Mouse (Mus musculus) spleen, adult 18-20 months (tissue): ENCODE measurements around the gene Gatb.

ENCODE experiments used
- DNase-seq, 2 experiments: peaks; one replicate each; pipeline ENCODE4 v3.0.0; 2022; ENCODE audit warnings: mixed read lengths in 2 of 2

Gatb gene

DNA sequence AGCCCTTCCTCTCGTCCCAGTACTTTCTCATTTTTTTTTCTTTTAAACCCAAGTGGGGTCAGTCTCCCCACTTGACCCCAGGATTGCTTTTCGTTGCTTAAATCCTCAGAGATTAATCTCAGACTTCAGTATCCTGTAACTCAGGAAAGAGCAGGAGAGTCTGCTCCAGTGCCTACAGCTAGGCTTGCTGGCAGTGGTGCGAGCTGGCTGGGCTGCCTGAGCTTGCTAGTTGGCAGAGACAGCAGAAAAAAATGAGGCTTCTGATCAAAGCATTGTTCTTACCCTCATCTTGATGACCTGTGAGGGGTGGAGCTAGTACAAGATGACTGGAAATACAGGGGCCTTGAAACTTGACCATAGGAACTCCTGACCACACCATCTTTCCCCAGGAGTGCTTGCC, 20.5 kb downstream of the Gatb start:
- DNase-seq: no peak

DNA sequence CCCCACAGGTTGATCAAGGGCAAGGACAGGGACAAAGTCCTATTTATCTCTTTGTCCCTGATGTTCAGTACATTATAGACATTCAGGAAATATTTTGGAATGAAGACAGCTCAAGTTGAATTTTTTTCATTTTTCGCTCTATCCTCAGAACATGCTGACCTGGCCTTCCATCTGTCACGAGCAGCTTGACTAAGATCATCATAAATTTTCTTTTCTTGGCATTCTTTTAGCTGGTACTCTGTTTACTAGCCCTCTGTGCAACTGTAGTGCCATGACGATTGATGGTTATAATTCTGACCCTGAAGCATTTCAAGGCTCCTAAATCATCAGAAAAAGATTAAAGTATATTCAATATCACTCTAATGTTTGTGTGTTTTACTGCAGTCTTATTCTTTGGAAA, 25.6 kb downstream of the Gatb start:
- DNase-seq: no peak

DNA sequence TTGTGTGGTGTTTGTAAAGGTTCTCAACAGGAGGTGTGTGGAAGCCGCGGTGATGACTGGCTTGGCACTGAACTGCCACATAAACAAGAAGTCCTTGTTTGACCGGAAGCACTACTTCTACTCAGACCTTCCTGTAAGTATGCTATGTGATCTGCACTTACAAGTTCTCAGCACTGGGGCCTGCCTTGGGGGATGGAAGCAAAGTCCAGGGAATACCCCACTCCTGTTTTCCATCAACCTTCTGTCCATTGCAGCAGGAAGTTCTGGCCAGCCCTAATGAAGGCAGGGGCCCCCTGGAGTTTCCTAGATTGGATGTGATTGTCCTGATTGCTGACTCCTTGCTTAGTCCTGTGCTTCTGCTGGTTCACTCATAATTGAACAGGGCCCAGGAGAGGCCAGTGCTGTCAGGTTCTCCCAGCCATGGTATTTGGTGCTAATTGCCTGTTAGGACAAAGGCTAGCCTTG, 28.0 kb downstream of the Gatb start:
- DNase-seq: no peak

DNA sequence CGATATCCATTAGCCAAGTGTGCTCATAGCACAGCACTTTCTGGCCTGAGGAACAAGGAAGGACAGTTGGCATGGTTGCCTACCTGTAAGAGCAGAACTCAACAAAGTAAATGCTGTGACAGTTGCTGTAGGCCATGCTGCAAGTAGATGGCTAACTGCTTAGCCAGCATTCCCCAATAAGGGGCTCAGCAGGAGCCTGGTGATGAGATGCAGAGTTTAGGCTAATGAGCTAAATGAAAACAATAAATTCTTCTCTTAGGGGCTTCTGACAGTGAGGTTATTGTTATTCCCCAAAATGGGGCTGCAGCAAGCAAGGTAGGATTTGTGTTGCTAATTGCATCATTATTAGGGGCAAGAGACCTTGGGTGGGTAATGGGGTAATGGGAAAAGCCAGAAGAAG, 29.9 kb downstream of the Gatb start:
- no peak for DNase-seq

DNA sequence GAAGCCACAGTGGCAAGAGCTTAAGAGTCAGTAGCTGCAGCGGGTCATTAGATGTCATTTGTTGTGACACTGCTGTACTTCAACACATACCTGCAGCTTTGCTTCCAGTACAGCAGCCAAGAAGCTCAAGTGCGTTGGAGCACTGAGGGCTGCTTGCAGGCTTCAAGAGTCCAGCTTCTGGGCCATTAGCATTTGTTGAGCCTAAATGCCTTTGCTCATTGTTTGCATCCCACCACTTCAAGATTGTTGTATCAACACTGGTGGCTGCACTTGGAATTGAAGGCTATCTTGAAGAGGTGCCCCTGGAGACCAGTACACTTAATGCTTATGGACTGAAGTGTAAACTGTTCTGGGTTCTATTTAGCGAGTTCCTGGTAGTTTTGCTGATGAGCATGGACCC, 33.0 kb downstream of the Gatb start:
- DNase-seq: no peak

DNA sequence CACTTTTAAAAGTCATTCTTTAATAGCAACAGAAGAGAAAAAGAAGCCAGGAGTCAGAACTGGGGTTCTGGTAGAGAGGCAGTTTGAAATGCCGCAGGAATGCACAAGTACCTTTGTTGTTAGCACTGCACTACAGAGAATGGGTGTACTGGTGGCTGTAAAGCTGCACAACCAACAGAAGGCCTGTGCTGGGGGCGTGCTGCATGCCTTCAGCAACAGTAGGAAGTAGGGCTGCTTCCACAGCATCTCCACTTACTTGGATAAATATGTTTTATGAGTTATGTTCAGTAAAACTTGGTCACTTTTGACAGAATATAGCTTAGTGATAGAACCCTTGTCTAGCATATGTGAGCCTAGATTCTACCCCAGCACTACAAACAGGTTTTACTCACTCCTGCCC, 33.8 kb downstream of the Gatb start:
- no peak for DNase-seq

DNA sequence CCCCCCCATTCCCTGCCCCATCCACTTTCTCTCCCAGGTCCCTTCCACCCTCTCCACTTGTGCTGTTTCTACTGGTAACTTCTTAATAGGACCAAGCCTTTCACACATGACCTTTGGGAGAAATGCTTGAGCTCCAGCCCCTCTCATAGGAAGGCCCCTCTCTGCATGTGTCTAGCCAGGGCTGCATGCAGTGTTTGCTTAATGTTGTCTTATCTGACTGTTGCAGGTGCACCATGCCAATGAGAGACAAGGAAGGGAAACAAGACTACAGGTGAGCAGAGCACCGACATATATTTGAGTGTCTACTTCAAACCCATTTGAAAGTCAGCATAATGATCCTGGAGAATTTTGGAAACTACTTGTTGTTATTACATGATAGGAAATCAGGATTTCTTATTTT, 42.5 kb downstream of the Gatb start:
- no peak for DNase-seq

DNA sequence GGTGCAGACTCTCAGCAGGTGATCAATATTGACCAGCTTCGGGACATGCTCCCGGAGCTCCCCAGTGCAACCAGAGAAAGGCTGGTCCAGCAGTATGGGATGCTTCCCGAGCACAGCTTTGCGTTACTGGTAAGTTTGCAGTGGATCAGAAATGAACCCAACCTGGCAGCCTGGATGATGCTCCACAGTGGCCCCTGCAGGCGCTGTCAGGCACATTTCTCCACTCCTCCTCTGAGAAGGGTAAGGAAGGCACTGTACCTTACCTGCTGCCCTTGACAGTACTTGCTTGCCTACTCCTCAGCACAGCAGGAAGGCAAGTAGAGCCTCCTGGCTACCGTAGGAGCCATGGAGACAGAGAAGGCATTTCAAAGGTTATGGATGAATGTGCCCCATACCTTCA, 45.0 kb downstream of the Gatb start:
- no peak for DNase-seq

DNA sequence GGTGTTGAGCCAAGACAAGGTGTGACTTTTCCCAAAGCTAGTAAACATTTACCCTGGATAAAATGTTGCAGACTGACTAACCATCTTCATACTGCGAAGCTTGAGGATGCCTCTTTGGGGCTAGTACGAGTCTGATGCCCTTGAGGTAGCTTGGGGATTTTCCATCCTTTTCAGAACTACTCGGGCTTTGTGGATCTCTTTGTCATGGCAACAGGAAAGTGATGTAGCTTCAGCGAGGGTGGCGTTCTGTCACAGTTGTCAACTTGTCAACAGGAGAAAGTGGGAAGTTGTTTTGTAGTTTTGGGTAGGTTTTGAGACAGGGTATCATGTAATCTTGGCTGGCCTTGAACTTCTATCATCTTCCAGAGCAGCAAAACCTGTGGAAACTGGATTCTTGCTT, 45.4 kb downstream of the Gatb start:
- no peak for DNase-seq

DNA sequence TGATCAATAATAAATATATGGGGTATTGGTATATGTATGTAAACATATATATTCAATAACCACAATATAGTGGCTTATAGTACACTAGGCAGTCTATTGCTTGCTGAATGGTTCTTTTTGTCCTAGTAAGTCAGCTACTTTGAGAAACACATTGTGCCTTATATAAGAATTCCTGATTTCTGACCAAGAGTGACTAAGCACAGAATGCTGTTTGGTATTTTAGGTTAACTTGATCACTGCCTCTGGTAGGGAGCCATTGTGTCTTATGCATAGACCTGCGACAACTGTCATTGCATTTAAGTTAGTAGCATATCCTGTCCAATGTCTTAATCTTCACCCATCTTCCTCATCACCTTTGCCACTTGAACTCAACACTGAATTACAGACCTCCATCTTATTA, 45.8 kb downstream of the Gatb start:
- no peak for DNase-seq

DNA sequence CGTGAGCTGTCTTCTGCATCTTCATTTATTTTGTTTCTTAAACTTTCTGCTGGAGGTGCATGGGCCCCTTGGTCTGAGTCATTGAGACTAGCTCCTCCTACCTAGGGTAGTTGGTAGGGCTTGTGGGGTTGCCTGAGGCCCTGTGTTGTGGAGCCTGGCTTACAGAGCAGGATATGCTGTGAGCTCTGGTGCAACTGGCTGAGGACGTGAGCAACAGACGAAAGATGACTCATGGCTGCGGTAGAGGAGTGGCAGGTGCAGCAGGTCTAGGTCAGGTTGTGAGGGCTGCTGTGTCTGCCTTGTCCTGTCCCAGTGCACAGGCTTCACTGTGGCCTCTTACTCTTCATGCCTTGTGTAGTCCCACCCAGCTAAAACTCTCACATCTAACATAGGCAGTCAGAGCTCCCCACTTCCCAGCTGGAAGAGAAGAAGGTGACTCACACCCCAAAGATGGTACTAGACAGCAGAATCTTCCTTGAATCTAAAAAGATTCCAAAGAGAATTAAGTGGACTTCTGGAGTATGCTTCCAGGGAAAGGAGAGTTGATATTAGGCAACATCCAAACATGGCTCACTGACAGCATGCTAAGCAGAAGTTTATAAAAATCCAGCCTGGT, 56.1 kb downstream of the Gatb start:
- DNase-seq: no peak

DNA sequence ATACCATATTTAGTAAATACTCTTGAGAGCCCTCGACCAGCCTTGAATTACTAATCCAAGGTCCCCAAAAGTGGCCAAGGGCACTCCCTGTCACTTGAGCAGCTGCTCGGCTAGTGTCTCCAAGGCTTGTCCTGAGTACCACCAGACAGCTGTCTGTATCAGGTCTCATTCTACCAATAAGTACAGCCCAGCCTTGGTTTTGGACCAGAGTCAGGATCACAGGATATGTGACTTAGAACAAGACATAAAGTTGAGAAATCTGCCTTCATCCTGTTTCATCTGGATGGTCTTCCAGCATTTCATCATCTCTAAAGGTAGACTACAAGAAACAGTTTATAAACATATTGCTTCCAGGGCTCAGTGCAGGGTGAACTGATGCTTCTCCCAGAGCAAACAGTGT, 59.8 kb downstream of the Gatb start:
- no peak for DNase-seq

DNA sequence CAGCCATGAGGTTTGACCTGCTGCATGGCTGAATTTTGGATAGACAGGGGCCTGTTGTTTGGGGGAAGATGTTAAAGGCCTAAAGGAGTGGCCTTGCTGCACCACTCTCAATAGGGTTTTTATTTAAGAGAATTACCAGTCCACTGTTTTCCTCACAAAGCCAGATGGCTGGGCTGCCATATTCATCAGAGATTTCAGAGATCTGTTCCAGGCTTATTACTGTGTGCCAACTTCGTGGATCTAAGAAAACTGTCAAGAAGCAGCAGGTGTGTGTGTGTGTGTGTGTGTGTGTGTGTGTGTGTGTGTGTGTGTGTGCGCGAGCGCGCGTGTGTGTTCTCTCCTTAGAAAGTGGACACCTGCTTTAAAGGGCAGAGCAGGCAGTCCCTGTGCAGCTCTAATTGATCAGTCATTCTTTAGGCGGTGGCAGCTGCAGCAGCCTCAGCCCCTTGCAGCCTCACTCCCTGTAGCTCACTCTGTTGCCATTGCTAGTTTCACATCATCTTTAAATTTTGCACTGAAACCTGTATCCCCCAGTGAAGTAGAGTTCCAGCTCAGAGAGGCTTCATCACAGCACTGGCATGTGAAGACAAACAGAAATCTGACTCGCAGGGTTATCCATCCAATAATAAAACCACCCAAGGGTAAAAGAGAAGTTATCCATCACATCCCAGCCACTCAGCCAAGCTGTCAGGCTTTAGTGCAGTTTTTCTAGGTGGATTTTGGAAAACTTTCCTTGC, 60.6 kb downstream of the Gatb start:
- DNase-seq: no peak

DNA sequence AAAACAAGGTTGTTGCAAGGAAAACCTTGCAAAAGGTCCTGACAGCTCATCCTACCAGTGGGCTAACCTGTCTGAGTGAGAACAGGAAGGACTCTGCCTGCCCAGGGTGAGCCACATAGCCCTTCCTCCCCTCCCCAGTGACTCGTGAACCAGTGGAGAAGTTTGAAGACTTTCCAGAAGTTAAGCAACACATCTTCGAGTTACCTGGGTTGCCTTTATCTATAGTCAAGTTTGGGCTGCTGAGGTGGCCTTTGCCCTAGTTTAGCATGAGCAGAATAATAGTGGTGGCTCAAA, 61.2 kb downstream of the Gatb start:
- DNase-seq: no peak

DNA sequence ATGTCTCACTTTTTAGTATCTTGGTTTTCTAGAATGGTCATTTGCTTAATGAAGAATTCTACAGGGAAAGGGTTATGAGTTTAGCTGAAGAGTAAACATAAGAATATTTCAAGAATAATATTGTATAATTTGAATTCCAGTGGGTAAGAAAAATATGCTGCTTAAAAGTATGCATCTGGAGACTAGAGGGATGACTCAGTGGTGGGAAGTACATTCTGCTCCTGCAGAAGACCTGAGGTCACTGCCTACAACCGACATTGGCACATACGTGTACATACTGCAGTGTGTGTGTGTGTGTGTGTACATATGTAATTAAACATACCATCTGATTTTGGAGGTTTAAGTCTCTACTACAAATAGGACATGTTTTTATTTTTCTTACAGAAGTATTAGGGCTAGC, 61.7 kb downstream of the Gatb start:
- DNase-seq: no peak

DNA sequence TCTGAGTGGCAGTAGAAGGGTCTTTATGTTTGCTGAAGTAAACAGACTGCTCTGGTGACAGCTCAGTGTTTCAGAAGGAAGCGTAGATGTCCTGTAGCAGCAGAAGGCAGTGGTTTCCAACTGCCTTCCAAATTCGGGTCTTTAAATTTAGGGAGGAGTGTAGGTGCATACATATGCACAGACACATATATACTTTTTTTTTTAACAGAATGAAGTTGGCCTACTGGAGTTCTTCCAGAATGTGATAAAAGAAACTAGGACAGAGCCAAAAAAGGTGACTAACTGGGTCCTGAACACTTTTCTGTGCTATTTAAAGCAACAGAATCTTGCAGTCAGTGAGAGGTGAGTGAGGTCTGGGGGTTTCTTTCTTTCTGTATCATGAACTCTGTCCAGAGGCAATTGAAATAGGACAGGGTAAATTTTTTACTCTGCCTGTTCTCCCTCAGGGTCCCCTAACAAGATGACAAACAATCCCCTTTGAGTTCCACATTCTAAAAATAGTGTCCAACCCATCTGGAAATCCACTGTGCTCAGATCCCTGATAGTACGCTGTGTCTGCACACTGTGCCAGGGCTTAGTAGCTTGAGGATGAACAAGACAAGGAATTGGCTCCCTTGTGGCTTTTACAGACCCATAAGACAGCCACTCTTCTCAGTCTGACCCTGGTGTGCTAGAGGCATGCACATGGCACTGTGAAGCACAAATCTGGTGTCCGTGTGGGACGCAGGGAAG, 63.0 kb downstream of the Gatb start:
- DNase-seq: no peak

DNA sequence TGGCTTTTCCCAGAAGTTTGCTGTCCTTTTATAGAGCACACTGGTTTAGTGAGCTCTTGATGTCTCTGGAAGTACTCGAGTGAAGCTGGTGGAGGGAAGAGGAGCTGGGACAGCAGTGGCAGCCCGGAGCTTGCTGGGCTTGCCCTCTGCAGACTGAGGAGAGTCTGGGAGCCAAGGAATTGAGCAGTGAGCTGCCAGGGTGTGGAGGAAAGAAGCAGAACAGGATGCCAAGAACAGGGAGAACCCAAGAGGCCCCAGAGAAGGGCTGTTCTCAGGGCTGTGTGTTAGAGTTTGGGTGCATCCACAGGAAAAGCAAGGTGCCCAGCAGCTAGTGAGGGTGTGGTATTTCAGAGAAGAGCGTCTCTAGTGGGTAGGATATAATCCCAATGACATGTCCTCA, 67.8 kb downstream of the Gatb start:
- DNase-seq: no peak

DNA sequence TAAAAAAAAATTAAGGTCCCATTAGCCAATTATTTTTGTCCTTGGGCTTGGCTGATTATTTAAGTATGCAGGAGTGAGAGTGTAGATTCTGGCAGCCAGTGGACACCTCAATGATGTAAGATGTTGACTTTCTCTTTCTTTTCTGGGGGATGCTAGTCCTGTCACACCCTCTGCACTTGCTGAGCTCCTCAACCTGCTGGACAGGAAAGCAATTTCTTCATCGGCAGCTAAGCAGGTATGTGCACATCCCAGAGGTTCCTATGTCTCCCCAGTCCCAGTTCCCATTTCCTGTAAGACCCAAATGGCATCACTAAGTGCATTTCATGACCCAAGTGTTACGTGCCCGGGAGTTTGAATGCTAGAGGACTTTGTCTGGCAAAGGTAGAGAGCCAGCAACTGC, 70.9 kb downstream of the Gatb start:
- no peak for DNase-seq

DNA sequence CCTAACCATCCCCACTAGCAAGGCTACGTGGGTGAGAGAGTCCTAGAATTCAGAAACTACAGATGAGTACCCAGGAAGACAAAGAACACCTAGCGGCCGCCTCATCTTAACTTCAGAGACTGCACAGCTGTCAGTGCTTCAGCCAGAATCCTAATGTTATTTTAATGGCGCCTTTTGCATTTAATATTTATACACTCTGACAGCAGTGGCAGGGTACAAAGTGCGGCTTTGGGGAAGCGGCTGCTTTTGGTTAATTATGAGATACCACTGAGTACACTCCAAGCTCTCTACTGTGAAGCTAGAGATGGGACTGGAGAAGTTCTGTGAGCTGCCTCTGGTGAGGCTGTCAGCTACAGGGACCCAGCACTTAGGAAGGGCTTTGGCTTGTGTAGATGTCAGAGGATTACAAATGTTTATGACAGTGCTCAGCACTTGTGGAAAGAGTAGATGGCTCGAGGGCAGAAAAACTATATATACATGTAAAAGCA, 71.6 kb downstream of the Gatb start:
- no peak for DNase-seq

DNA sequence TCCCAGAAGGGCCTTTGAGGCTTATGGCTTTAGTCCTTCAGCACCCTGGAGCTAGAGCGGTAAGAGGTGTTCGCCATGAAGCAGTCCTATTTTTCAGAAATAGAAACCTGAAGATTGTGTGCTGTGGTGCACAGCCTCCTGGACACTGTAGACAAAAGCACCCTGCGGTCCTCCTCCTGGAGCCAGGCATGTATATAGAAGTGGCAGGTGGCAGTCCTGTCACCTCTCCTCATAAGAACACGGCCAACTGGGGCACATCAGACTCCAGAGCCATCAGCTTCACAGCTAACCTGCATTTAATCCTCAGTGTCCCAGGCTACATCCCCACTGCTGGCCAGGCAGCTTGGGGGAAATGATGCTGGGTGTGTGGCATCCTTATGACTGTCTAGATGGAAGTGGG, 75.3 kb downstream of the Gatb start:
- DNase-seq: no peak

DNA sequence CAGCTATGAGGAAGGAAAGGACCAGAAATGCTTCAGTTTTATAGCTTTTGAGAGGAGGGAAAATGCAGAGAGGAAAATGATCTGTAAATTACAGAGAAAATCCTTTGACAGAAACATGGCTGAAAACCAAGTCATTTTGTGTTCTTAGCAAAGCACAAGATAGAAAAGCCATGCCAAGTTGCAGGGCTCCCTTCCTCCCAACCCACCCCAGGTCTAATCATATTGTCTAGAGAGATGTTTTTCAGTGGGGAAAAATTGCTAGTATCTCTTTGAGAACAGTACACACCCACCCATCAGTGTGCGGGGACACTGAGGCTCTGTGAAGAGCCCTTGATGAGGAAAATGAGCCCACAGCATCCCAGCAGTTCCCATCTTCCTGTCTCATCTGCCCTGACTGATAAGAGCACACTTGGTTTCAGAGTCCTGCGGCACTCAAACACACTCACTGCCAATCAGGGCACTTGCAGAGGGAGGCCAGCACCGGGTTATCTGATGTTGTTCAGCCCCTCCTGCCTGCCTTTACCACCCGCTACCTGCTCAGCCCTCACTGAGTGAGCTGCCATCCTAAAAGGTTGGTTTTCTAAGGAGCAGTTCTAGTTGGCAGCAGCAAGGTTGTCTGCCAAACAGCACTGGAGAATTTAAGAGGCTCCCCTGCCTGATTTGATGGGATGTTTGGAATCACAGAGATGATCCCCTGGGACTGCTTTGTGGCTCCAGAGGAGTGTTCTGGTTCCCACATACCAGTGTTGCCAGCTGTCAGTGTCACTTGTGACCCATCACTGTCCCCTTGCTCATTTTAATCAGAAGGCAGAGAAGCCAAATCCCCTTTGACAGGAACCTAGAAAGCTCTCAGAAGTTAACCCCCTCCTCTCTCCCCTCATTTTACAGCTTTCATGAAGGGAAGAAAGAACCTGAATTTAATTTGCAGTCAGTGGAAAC, 79.1 kb downstream of the Gatb start:
- DNase-seq: no peak

DNA sequence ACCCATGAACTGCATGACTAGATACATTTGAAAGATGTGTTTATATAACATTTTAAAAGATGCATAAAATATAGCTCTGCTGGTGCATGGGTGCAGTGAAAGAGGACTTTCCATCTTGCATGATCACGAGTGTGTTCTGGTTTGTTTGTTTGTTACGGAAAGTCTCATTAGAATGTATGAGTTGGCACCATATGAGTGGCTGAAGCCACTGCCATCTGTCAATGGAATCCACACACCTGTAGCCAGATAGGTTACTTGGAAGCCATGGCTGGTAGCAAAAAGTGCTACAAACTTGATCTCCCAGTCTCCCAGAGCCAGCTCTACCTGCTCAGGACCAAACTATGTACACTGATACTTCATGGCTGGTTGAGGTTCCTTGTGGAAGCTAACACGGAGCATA, 81.6 kb downstream of the Gatb start:
- no peak for DNase-seq

DNA sequence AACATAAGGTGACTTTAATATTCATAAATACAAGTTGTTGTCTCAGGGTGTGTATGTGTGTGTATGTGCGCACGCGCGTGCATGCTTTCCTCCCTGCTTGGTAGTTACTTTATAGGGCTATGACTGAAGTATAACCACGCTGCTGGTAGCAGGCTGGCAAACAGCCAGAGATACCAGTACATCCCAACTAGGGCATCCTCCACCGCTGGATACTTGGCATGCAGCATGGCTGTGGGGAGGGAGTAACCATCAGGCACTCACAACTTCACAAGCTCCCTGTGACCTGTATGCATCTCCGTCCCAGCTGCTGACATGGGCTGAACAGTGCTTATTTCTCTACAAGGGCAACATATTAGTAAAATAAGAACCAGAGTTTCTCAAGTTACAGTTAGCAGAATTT, 85.8 kb downstream of the Gatb start:
- no peak for DNase-seq
